Mouse (Mus musculus) stomach, embryonic 16.5 days (tissue): ENCODE measurements around the gene Tmem130. TPM values are rescaled to one million over a fixed set of nuclear protein-coding genes. Genes with fewer than 3 reads are reported as not detected.

ENCODE experiments used
- ATAC-seq: fragments of 200-750 bp; cut with Nextera tagmentation; 2 replicates; pipeline ENCODE4 v1.8.0; 2017; ENCODE audit warnings: moderate number of reproducible peaks, moderate TSS enrichment; ENCODE audit not compliant: insufficient read depth, low FRiP score
- H3K27ac ChIP-seq: fragments of 300-500 bp; sonication (generic); 2 replicates; pipeline ENCODE4 v1.5.1; 2014; ENCODE audit warnings: low read length
- H3K27me3 ChIP-seq: fragments of 300-500 bp; sonication (generic); 2 replicates; pipeline ENCODE4 v1.6.1; 2014; ENCODE audit warnings: low read length, control low read depth, mixed read lengths; ENCODE audit not compliant: control insufficient read depth, insufficient read depth
- H3K36me3 ChIP-seq: fragments of 300-500 bp; sonication (generic); 2 replicates; pipeline ENCODE4 v1.6.1; 2014; ENCODE audit warnings: low read length; ENCODE audit not compliant: control insufficient read depth, insufficient read depth
- H3K4me1 ChIP-seq: fragments of 300-500 bp; sonication (generic); 2 replicates; pipeline ENCODE4 v1.6.1; 2014; ENCODE audit warnings: low read length, control low read depth, mixed read lengths; ENCODE audit not compliant: control insufficient read depth, insufficient read depth
- H3K4me2 ChIP-seq: fragments of 300-500 bp; sonication (generic); 2 replicates; pipeline ENCODE4 v1.6.1; 2014; ENCODE audit warnings: low read depth, low read length, mixed read lengths
- H3K4me3 ChIP-seq: fragments of 300-500 bp; sonication (generic); replicated peaks from 2 replicates; pipeline ENCODE4 v1.5.1; 2014; ENCODE audit warnings: mild to moderate bottlenecking, low read length
- H3K9ac ChIP-seq: fragments of 300-500 bp; sonication (generic); 2 replicates; pipeline ENCODE4 v1.6.1; 2014; ENCODE audit warnings: low read length
- H3K9me3 ChIP-seq: fragments of 300-500 bp; sonication (generic); replicated peaks from 2 replicates; pipeline ENCODE4 v1.6.1; 2016; ENCODE audit warnings: low read length, control low read depth; ENCODE audit not compliant: control insufficient read depth
- WGBS: fragments of 180-500 bp; shearing (Covaris S2); extraction: QIAGEN DNeasy Blood & Tissue Kit; methylation state at CpG from one replicate; pipeline ENCODE4 v1.1.7; 2014; 5-methylcytosine and 5-hydroxymethylcytosine counted together
- polyA plus RNA-seq: library from polyadenylated mRNA; unstranded; fragments of >200 nt; fragmentation: Nextera tagmentation; extraction: Ambion mirVana; gene quantifications from 2 replicates; pipeline ENCODE4 v1.2.1, GENCODE M21; 2015

Tmem130 gene
- polyA plus RNA-seq, 1 experiment from 2014 or later = 3.2 TPM

GRCm38 (mm10) chr5:144688371-144688770 lies 73.2 kb downstream of the Tmem130 start:
- Histone ChIP-seq H3K4me3 (no peak overlapping the region), H3K9me3 (no peaks in the 10 kb centered on the region), H3K4me1 (no peaks in the 10 kb centered on the region), H3K9ac (no peak overlapping the region), H3K27ac (no peak overlapping the region), H3K36me3 (no peaks in the 10 kb centered on the region), H3K4me2 (no peak overlapping the region), H3K27me3 (no peaks in the 10 kb centered on the region)
- ATAC-seq = no peak
- 45% methylated on average over 4 of the region's 4 CpGs for WGBS

Other genes starting within 250 kb of the Tmem130 start
- 1.6 and 1.9 TPM in 2 replicates for gene Nptx2, start 215.9 kb downstream of the Tmem130 start, polyA plus RNA-seq
- gene Trrap, start 5.9 kb upstream of the Tmem130 start, polyA plus RNA-seq = 55.5 and 57.6 TPM in 2 replicates
- 7.0 and 7.7 TPM in 2 replicates for gene Smurf1, start 204.0 kb upstream of the Tmem130 start, polyA plus RNA-seq